Mouse (Mus musculus) gastrocnemius, adult 2 months (tissue): Measurements from ENCODE around the gene Ube2g1. TPM values are rescaled to one million over a fixed set of nuclear protein-coding genes. Genes with fewer than 3 reads are reported as not detected.

Experiments used
- DNase-seq: peaks from one replicate; pipeline ENCODE4 v3.0.0; 2022
- H3K27ac ChIP-seq: fragments of 200-600 bp; 2 replicates; pipeline ENCODE4 v1.8.1; 2022; ENCODE audit warnings: mild to moderate bottlenecking
- H3K4me3 ChIP-seq: fragments of 200-600 bp; 2 replicates; pipeline ENCODE4 v1.8.1; 2022; ENCODE audit warnings: mild to moderate bottlenecking, moderate library complexity
- CTCF ChIP-seq: fragments of 200-600 bp; IDR thresholded peaks from 2 replicates; pipeline ENCODE4 v1.8.1; 2022; ENCODE audit warnings: antibody characterized with exemption, mild to moderate bottlenecking, moderate library complexity
- intact Hi-C: fragments of 180-260 bp; cut with DNase I; formaldehyde crosslinking; loops from one replicate; pipeline ENCODE4 v1.15.1; 2025
- total RNA-seq, 2 experiments: library from RNA; stranded (reverse); gene quantifications; 2 replicates each; pipeline ENCODE4 v1.2.3; 2021

Ube2g1 gene
- total RNA-seq, 2 experiments from 2014 or later: 76.3 to 87.6 TPM

- no peak for TF ChIP-seq CTCF
- H3K4me3 ChIP-seq: peak overlapping the region; percentile 66
- peak overlapping the region; percentile 35 for H3K27ac ChIP-seq
- DNase-seq: peak; percentile 31
- intact Hi-C loops: no loop called here
These were observed 30.4 kb upstream of the Ube2g1 start for GRCm38 (mm10) chr11:72576466-72577351.

GRCm38 (mm10) chr11:72578471-72578870 lies 28.6 kb upstream of the Ube2g1 start:
- no peak for DNase-seq
- Histone ChIP-seq H3K27ac (no peak overlapping the region), H3K4me3 (no peak overlapping the region)
- no peak for TF ChIP-seq CTCF
- intact Hi-C loops: no loop called here

DNA sequence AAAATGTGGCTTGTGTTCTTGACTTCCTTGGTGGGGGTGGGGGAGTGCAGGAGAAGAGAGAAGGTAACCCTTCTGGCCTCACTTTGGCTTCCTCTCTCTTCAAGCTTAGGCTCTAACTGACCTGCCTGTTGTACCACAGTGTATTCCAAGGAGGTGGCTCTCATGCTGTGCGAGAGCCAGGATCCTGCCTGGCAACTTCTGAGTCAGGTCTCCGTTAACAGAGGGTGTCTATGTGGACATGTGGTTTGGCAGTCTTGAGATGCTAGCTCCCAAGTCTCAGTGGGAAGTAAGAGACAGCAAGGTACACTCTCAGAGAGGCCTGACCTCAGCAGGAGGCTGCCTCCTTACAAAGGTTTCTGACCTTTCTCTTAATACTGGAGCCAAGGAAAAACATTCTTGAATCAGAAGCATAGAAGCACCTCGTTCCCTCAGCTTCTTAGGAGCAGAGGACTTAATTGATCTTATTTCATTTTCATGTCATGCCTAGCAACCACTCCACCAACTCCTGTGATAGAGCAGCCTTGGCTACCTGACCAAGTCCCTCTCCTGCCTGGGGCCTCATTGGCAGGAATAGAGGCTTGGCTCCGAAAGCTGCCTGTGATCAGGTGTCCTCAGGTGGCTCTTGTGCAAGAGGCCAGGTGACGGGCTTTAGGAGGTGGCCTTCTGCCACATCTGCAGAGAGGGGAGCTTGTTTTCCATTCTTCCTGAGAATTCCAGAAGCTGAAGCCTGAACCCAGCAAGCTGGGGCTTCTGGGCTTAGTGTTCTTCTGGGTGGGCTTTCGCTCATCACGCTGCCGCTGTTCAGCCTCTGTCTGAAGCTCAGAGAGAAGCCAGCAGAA lies 25.3 kb upstream of the Ube2g1 start:
- TF ChIP-seq CTCF: no peak
- DNase-seq: peak; percentile 89
- H3K27ac ChIP-seq: peak overlapping the region; percentile 95
- peak overlapping the region; percentile 63 for H3K4me3 ChIP-seq
- intact Hi-C loops: loop anchor here (2.0 kb wide), 1 partner anchor 25 kb away; the partner anchor contains the start of gene Ube2g1

DNA sequence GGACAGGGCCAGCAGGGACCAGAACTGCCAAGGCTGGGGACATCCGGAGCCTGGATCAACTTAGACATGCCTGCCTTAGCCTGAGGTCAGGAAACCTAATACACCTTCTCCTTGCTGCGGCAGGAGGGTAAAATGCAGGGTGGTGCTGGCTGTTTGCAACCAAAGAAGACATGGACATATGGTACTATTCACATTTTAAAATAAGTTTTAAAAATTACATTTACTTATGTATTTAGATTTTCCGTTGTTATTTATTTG lies 24.7 kb upstream of the Ube2g1 start:
- TF ChIP-seq CTCF: no peak
- intact Hi-C loops: loop anchor here (2.0 kb wide), 1 partner anchor 24 kb away; the partner anchor contains the start of gene Ube2g1
- peak overlapping the region; percentile 95 for H3K27ac ChIP-seq
- H3K4me3 ChIP-seq: peak overlapping the region; percentile 63
- no peak for DNase-seq

- no peak for TF ChIP-seq CTCF
- peak overlapping the region; percentile 95 for H3K27ac ChIP-seq
- peak overlapping the region; percentile 63 for H3K4me3 ChIP-seq
- intact Hi-C loops: loop anchor here (2.0 kb wide), 1 partner anchor 24 kb away; the partner anchor contains the start of gene Ube2g1
- DNase-seq: peak; percentile 40
These were observed 24.0 kb upstream of the Ube2g1 start for GRCm38 (mm10) chr11:72583092-72583491.

DNA sequence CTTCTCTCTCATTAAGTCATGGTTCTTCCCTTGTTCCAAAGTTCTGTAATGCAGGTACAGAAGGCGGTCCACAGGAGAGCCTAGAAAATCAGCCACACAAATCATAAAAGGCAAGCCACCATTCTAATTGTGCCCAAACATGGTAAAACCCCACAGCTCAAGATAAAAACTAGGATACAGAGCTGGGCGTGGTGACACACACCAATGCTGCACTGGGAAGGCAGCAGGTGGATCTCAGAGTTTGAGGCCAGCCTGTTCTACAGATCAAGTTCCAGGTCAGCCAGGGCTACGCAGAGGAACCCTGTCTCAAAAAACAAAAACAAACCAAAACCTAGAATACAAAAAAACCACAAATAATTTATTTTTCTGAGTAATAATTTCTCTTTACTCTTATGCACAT lies 20.5 kb upstream of the Ube2g1 start:
- no peak for TF ChIP-seq CTCF
- no peak for DNase-seq
- intact Hi-C loops: no loop called here
- peak overlapping the region; percentile 81 for H3K27ac ChIP-seq
- peak overlapping the region; percentile 51 for H3K4me3 ChIP-seq

- intact Hi-C loops: no loop called here
- Histone ChIP-seq H3K27ac (peak overlapping the region; percentile 81), H3K4me3 (no peak overlapping the region)
- no peak for TF ChIP-seq CTCF
- no peak for DNase-seq
These were observed 19.4 kb upstream of the Ube2g1 start for GRCm38 (mm10) chr11:72587537-72588233.

DNA sequence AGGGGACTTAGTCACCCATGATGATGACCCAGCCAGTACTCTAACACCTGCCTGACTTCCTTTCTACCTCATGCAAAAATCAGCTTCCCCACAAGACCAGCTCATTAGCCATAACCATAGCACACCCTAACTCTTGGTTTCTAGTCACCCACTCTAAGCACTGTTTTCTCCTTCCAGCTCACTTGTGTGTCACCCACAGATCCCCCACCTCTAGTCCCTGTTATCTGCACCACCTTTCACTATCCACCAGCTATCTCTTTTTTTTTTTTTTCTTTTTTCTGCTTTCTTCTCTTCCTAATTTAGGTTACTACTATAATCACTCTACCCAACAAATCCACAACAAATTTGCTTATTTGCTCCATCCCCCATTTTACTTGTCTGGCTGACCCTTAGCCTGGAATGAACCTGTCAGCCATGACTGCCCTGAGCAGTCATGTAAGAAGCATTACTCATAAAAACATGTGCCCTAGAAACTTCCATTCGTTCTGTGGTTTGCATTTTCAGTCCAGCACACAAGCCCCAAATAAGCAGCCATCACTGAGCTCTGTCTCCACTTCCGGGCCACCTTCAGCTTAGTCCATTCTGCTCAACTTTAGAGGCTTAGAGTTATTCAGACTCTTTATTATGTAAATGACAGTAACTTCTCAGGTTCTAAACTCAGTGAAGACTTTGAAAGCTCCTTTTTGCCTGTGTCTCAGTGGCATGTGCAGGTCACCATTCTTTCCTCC lies 11.9 kb upstream of the Ube2g1 start:
- DNase-seq: no peak
- Histone ChIP-seq H3K4me3 (no peak overlapping the region), H3K27ac (no peak overlapping the region)
- intact Hi-C loops: no loop called here
- no peak for TF ChIP-seq CTCF

- TF ChIP-seq CTCF: no peak
- Histone ChIP-seq H3K4me3 (no peak overlapping the region), H3K27ac (no peak overlapping the region)
- DNase-seq: no peak
- intact Hi-C loops: no loop called here
These were observed 9.3 kb upstream of the Ube2g1 start for GRCm38 (mm10) chr11:72597780-72598179.

GRCm38 (mm10) chr11:72607469-72608070 lies 487 bp downstream of the Ube2g1 start:
- TF ChIP-seq CTCF: no peak
- intact Hi-C loops: loop anchor here (2.0 kb wide), 1 partner anchor 25 kb away; no protein-coding TSS in a partner anchor
- peak overlapping the region; percentile 98 for H3K4me3 ChIP-seq
- DNase-seq: peak; percentile 93
- H3K27ac ChIP-seq: peak overlapping the region; percentile 99

- TF ChIP-seq CTCF: no peak
- Histone ChIP-seq H3K27ac (peak overlapping the region; percentile 99), H3K4me3 (peak overlapping the region; percentile 98)
- intact Hi-C loops: no loop called here
- DNase-seq: peak; percentile 95
These were observed 1.1 kb downstream of the Ube2g1 start for GRCm38 (mm10) chr11:72608071-72608679.
